Mouse (Mus musculus): ENCODE data around the gene Acadvl.

Acadvl gene

GRCm38 (mm10) chr11:70023481-70024150, 8.4 kb upstream of the Acadvl start:
- Histone ChIP-seq H3K27me3 (ENCODE audit: insufficient read depth, low read length) (peaks cover 51% of the 10 kb centered on the region), H3K4me1 (replicated peaks; ENCODE audit: low read depth, low read length) (peaks cover 67% of the 10 kb centered on the region), H3K4me3 (replicated peaks; ENCODE audit: low read length) (no peak overlapping the region), H3K9me3 (ENCODE audit: low read length) (no peaks in the 10 kb centered on the region), H3K36me3 (ENCODE audit: insufficient read depth, low read length) (no peaks in the 10 kb centered on the region)
- TF ChIP-seq NANOG (IDR thresholded peaks at IDR 0.05; ENCODE audit: borderline replicate concordance, low read length) = no peak
- TF ChIP-seq CTCF (conservative IDR thresholded peaks at IDR 0.05; ENCODE audit: low read length) = no peak
- TF ChIP-seq POU5F1 (IDR thresholded peaks at IDR 0.05; ENCODE audit: borderline replicate concordance, low read length) = no peak

GRCm38 (mm10) chr11:70021264-70022132, 6.3 kb upstream of the Acadvl start:
- H3K36me3 ChIP-seq (ENCODE audit: insufficient read depth, low read length) = no peaks in the 10 kb centered on the region
- H3K4me1 ChIP-seq (replicated peaks; ENCODE audit: low read depth, low read length) = peaks cover 58% of the 10 kb centered on the region
- H3K4me3 ChIP-seq (replicated peaks; ENCODE audit: low read length) = peak overlapping the region; percentile 89
- TF ChIP-seq POU5F1 (IDR thresholded peaks at IDR 0.05; ENCODE audit: borderline replicate concordance, low read length) (no peak), NANOG (IDR thresholded peaks at IDR 0.05; ENCODE audit: borderline replicate concordance, low read length) (peak; percentile 29; the same call in 1 of the 2 replicates), CTCF (conservative IDR thresholded peaks at IDR 0.05; ENCODE audit: low read length) (no peak)
- H3K9me3 ChIP-seq (ENCODE audit: low read length) = no peaks in the 10 kb centered on the region
- H3K27me3 ChIP-seq (ENCODE audit: insufficient read depth, low read length) = peaks cover 47% of the 10 kb centered on the region

GRCm38 (mm10) chr11:70020731-70021263, 5.6 kb upstream of the Acadvl start:
- TF ChIP-seq NANOG (IDR thresholded peaks at IDR 0.05; ENCODE audit: borderline replicate concordance, low read length) (no peak), POU5F1 (IDR thresholded peaks at IDR 0.05; ENCODE audit: borderline replicate concordance, low read length) (no peak), CTCF (conservative IDR thresholded peaks at IDR 0.05; ENCODE audit: low read length) (no peak)
- Histone ChIP-seq H3K4me3 (replicated peaks; ENCODE audit: low read length) (peak overlapping the region; percentile 89), H3K9me3 (ENCODE audit: low read length) (no peaks in the 10 kb centered on the region), H3K4me1 (replicated peaks; ENCODE audit: low read depth, low read length) (peaks cover 51% of the 10 kb centered on the region), H3K36me3 (ENCODE audit: insufficient read depth, low read length) (no peaks in the 10 kb centered on the region), H3K27me3 (ENCODE audit: insufficient read depth, low read length) (peaks cover 41% of the 10 kb centered on the region)

- H3K36me3 ChIP-seq (ENCODE audit: insufficient read depth, low read length) = no peaks in the 10 kb centered on the region
- peaks cover 51% of the 10 kb centered on the region for H3K4me1 ChIP-seq (replicated peaks; ENCODE audit: low read depth, low read length)
- peaks cover 34% of the 10 kb centered on the region for H3K27me3 ChIP-seq (ENCODE audit: insufficient read depth, low read length)
- H3K9me3 ChIP-seq (ENCODE audit: low read length) = no peaks in the 10 kb centered on the region
- no peak for TF ChIP-seq POU5F1 (IDR thresholded peaks at IDR 0.05; ENCODE audit: borderline replicate concordance, low read length)
- no peak for TF ChIP-seq CTCF (conservative IDR thresholded peaks at IDR 0.05; ENCODE audit: low read length)
- TF ChIP-seq NANOG (IDR thresholded peaks at IDR 0.05; ENCODE audit: borderline replicate concordance, low read length) = no peak
- peak overlapping the region; percentile 89; the same call in 1 of the 2 replicates for H3K4me3 ChIP-seq (replicated peaks; ENCODE audit: low read length)
Observed at GRCm38 (mm10) chr11:70020022-70020631, 4.9 kb upstream of the Acadvl start.

GRCm38 (mm10) chr11:70019495-70020021, 4.3 kb upstream of the Acadvl start:
- H3K4me3 ChIP-seq (replicated peaks; ENCODE audit: low read length) = no peak overlapping the region
- peaks cover 57% of the 10 kb centered on the region for H3K4me1 ChIP-seq (replicated peaks; ENCODE audit: low read depth, low read length)
- no peak for TF ChIP-seq POU5F1 (IDR thresholded peaks at IDR 0.05; ENCODE audit: borderline replicate concordance, low read length)
- no peak for TF ChIP-seq CTCF (conservative IDR thresholded peaks at IDR 0.05; ENCODE audit: low read length)
- no peak for TF ChIP-seq NANOG (IDR thresholded peaks at IDR 0.05; ENCODE audit: borderline replicate concordance, low read length)
- no peaks in the 10 kb centered on the region for H3K36me3 ChIP-seq (ENCODE audit: insufficient read depth, low read length)
- H3K27me3 ChIP-seq (ENCODE audit: insufficient read depth, low read length) = peaks cover 29% of the 10 kb centered on the region
- no peaks in the 10 kb centered on the region for H3K9me3 ChIP-seq (ENCODE audit: low read length)

GRCm38 (mm10) chr11:70018131-70018990, 3.1 kb upstream of the Acadvl start:
- peaks cover 11% of the 10 kb centered on the region for H3K36me3 ChIP-seq (ENCODE audit: insufficient read depth, low read length)
- H3K27me3 ChIP-seq (ENCODE audit: insufficient read depth, low read length) = peaks cover 19% of the 10 kb centered on the region
- TF ChIP-seq POU5F1 (IDR thresholded peaks at IDR 0.05; ENCODE audit: borderline replicate concordance, low read length) (no peak), NANOG (IDR thresholded peaks at IDR 0.05; ENCODE audit: borderline replicate concordance, low read length) (no peak), CTCF (conservative IDR thresholded peaks at IDR 0.05; ENCODE audit: low read length) (no peak)
- peak overlapping the region; percentile 65 for H3K4me3 ChIP-seq (replicated peaks; ENCODE audit: low read length)
- no peaks in the 10 kb centered on the region for H3K9me3 ChIP-seq (ENCODE audit: low read length)
- peaks cover 59% of the 10 kb centered on the region for H3K4me1 ChIP-seq (replicated peaks; ENCODE audit: low read depth, low read length)

- H3K27me3 ChIP-seq (ENCODE audit: insufficient read depth, low read length) = peaks cover 9% of the 10 kb centered on the region
- no peak for TF ChIP-seq CTCF (conservative IDR thresholded peaks at IDR 0.05; ENCODE audit: low read length)
- no peak overlapping the region for H3K4me3 ChIP-seq (replicated peaks; ENCODE audit: low read length)
- peaks cover 66% of the 10 kb centered on the region for H3K4me1 ChIP-seq (replicated peaks; ENCODE audit: low read depth, low read length)
- H3K36me3 ChIP-seq (ENCODE audit: insufficient read depth, low read length) = peaks cover 21% of the 10 kb centered on the region
- H3K9me3 ChIP-seq (ENCODE audit: low read length) = no peaks in the 10 kb centered on the region
Observed at GRCm38 (mm10) chr11:70017199-70017767, 2.1 kb upstream of the Acadvl start.
